9 mouse cellular contexts compared by ENCODE assay signal in genomic region chr14:57526050-57526623, GRCm38 (mm10). TPM values are rescaled to one million over a fixed set of nuclear protein-coding genes. Genes with fewer than 3 reads are reported as not detected.
A peak's percentile ranks its signal among the peaks of the same experiment; 100 is the strongest.
DNase-seq lines count a peak whose midpoint lies in the region; ATAC-seq and TF ChIP-seq lines count a peak whose summit lies in the region.
"Had no signal": no experiment of that assay in that cellular context is flagged by ENCODE, and none has a peak within 500 bp of the region (broad histone marks: within the 10 kb centered on the region; RNA-seq: fewer than 3 reads in every experiment).

No protein-coding gene starts in this region.

- peak overlapping the region; percentile 78 to 88; a peak in 2 of 4 replicates for H3K4me3 ChIP-seq in heart, embryonic 14.5 days (ENCODE audit: control insufficient read depth in 1 of 2, insufficient read depth in 1 of 2, low read depth in 1 of 2, low read length in 2 of 2)
- peak overlapping the region; percentile 87 for H3K4me3 ChIP-seq in hindbrain, embryonic 14.5 days (replicated peaks; ENCODE audit: low read length)
- H3K4me3 ChIP-seq in midbrain, embryonic 14.5 days (replicated peaks; ENCODE audit: low read depth, low read length) = peak overlapping the region; percentile 79
- H3K4me3 ChIP-seq in kidney, adult 2 months (ENCODE audit: insufficient read depth, low read depth, low read length) = no peak overlapping the region

- DNase-seq in heart, adult 9 months (ENCODE audit: low spot score in 2 of 2) = no peak
- peak; percentile 72 for DNase-seq in cerebellum, adult 9-10 months
- DNase-seq in hindbrain, embryonic 14.5 days (ENCODE audit: low spot score) = no peak
- DNase-seq in midbrain, embryonic 14.5 days = no peak
- DNase-seq in left cerebral cortex, adult 8-10 months (ENCODE audit: low spot score in 2 of 2) = no peak
- DNase-seq in kidney, adult 2 months = no peak
- DNase-seq in urinary bladder, adult 18-20 months (ENCODE audit: low spot score in 2 of 2) = no peak

- H3K36me3 ChIP-seq in heart, embryonic 14.5 days (ENCODE audit: control insufficient read depth, insufficient read depth, low read length) = no peaks in the 10 kb centered on the region
- no peaks in the 10 kb centered on the region for H3K36me3 ChIP-seq in hindbrain, embryonic 14.5 days (replicated peaks; ENCODE audit: control insufficient read depth, insufficient read depth)
- no peaks in the 10 kb centered on the region for H3K36me3 ChIP-seq in midbrain, embryonic 14.5 days (ENCODE audit: control insufficient read depth, insufficient read depth, low read length)
- no peaks in the 10 kb centered on the region for H3K36me3 ChIP-seq in kidney, adult 2 months (ENCODE audit: control insufficient read depth, insufficient read depth, low read length)

- H3K9ac ChIP-seq in heart, embryonic 14.5 days (ENCODE audit: low read length) = no peak overlapping the region
- peak overlapping the region; percentile 88; the same call in 1 of the 2 replicates for H3K9ac ChIP-seq in hindbrain, embryonic 14.5 days
- H3K9ac ChIP-seq in midbrain, embryonic 14.5 days (replicated peaks; ENCODE audit: low read length) = peak overlapping the region; percentile 73

- ATAC-seq in heart, embryonic 14.5 days (ENCODE audit: insufficient number of reproducible peaks, insufficient read depth, low FRiP score, low read depth) = no peak
- ATAC-seq in hindbrain, embryonic 14.5 days (ENCODE audit: low FRiP score) = no peak
- no peak for ATAC-seq in midbrain, embryonic 14.5 days (ENCODE audit: low FRiP score, low TSS enrichment)

- no peak for TF ChIP-seq CTCF in kidney, adult 2 months (conservative IDR thresholded peaks at IDR 0.05; ENCODE audit: insufficient read depth, insufficient read length, low read depth, low read length)

- H3K27ac ChIP-seq in heart, embryonic 14.5 days (replicated peaks in 1 of 2; ENCODE audit: control insufficient read depth in 1 of 2, insufficient read depth in 1 of 2, low read depth in 2 of 2, low read length in 2 of 2) = no peak overlapping the region
- no peak overlapping the region for H3K27ac ChIP-seq in hindbrain, embryonic 14.5 days
- no peak overlapping the region for H3K27ac ChIP-seq in midbrain, embryonic 14.5 days (replicated peaks; ENCODE audit: low read depth, low read length)
- no peak overlapping the region for H3K27ac ChIP-seq in kidney, adult 2 months (ENCODE audit: insufficient read depth, low read depth, low read length)

- peaks cover 25% of the 10 kb centered on the region for H3K27me3 ChIP-seq in heart, embryonic 14.5 days (ENCODE audit: control insufficient read depth, insufficient read depth, low read length)
- H3K27me3 ChIP-seq in hindbrain, embryonic 14.5 days (ENCODE audit: control insufficient read depth, insufficient read depth, low read length) = peaks cover 13% of the 10 kb centered on the region; the same call in 1 of the 2 replicates
- H3K27me3 ChIP-seq in midbrain, embryonic 14.5 days (ENCODE audit: control insufficient read depth, insufficient read depth, low read length) = peaks cover 15% of the 10 kb centered on the region
- no peaks in the 10 kb centered on the region; the same call in 1 of the 2 replicates for H3K27me3 ChIP-seq in kidney, adult 2 months (replicated peaks; ENCODE audit: control insufficient read depth, insufficient read depth, low read length)

- peak overlapping the region; percentile 80 for H3K4me2 ChIP-seq in heart, embryonic 14.5 days (ENCODE audit: low read length)
- H3K4me2 ChIP-seq in hindbrain, embryonic 14.5 days (replicated peaks) = peak overlapping the region; percentile 89
- H3K4me2 ChIP-seq in midbrain, embryonic 14.5 days (ENCODE audit: low read length) = peak overlapping the region; percentile 83

- no peaks in the 10 kb centered on the region; the same call in 1 of the 2 replicates for H3K9me3 ChIP-seq in heart, embryonic 14.5 days (ENCODE audit: control insufficient read depth, low read length)
- no peaks in the 10 kb centered on the region for H3K9me3 ChIP-seq in hindbrain, embryonic 14.5 days (ENCODE audit: control insufficient read depth, low read length)
- H3K9me3 ChIP-seq in midbrain, embryonic 14.5 days (ENCODE audit: control insufficient read depth, low read length) = no peaks in the 10 kb centered on the region

- peaks cover 11 to 12% of the 10 kb centered on the region in 2 experiments for H3K4me1 ChIP-seq in heart, embryonic 14.5 days (ENCODE audit: control insufficient read depth in 2 of 2, insufficient read depth in 2 of 2, low read length in 2 of 2)
- peaks cover 6% of the 10 kb centered on the region; the same call in 1 of the 2 replicates for H3K4me1 ChIP-seq in hindbrain, embryonic 14.5 days (replicated peaks; ENCODE audit: control insufficient read depth, insufficient read depth, low read length)
- 0 out of 2 replicates have a peak, but pooled peaks cover 7% of the 10 kb centered on the region for H3K4me1 ChIP-seq in midbrain, embryonic 14.5 days (ENCODE audit: control insufficient read depth, insufficient read depth, low read length)
- H3K4me1 ChIP-seq in kidney, adult 2 months (ENCODE audit: control insufficient read depth, insufficient read depth, low read length) = no peaks in the 10 kb centered on the region

- 58% methylated on average over 10 of the region's 10 CpGs for WGBS in heart, embryonic 14.5 days
- 60% methylated on average over 10 of the region's 10 CpGs for WGBS in hindbrain, embryonic 14.5 days
- WGBS in midbrain, embryonic 14.5 days = 60% methylated on average over 10 of the region's 10 CpGs
- 63% methylated on average over 10 of the region's 10 CpGs for WGBS in kidney, adult 2 months

- TF ChIP-seq POLR2A in kidney, adult 2 months (IDR thresholded peaks at IDR 0.05; ENCODE audit: low read depth, low read length) = no peak

RNA-seq across cellular contexts. Expression of gene Il17d, which starts 1.6 kb away (rescaled TPM):
- polyA plus RNA-seq in heart, embryonic 14.5 days (2014; fragmentation: Nextera tagmentation; extraction: Ambion mirVana) = 0.78 and 1.0 TPM in 2 replicates
- polyA plus RNA-seq in hindbrain, embryonic 14.5 days (2014; fragmentation: Nextera tagmentation; extraction: Ambion mirVana) = 4.6 and 4.8 TPM in 2 replicates
- 3.2 and 7.1 TPM in 2 replicates for polyA plus RNA-seq in midbrain, embryonic 14.5 days (2014; fragmentation: Nextera tagmentation; extraction: Ambion mirVana)
- total RNA-seq in left cerebral cortex, adult 8-10 months (2022) = 10 to 100 TPM; 12.8 to 14.1 (median 13.8) TPM
- 1.5 and 3.0 TPM in 2 replicates for polyA plus RNA-seq in kidney, adult 2 months (2012; rRNA removed)
- total RNA-seq: hematopoietic stem cell, adult 5-6 weeks had no signal

RNA-seq across cellular contexts. Expression of gene Eef1akmt1, which starts 45.3 kb away (rescaled TPM):
- 73.8 and 82.0 TPM in 2 replicates for polyA plus RNA-seq in heart, embryonic 14.5 days (2014; fragmentation: Nextera tagmentation; extraction: Ambion mirVana)
- polyA plus RNA-seq in hindbrain, embryonic 14.5 days (2014; fragmentation: Nextera tagmentation; extraction: Ambion mirVana) = 103 and 109 TPM in 2 replicates
- 101 and 104 TPM in 2 replicates for polyA plus RNA-seq in midbrain, embryonic 14.5 days (2014; fragmentation: Nextera tagmentation; extraction: Ambion mirVana)
- total RNA-seq in left cerebral cortex, adult 8-10 months (2022) = 10 to 100 TPM; 29.1 to 35.0 (median 29.7) TPM
- polyA plus RNA-seq in kidney, adult 2 months (2012; rRNA removed) = 21.7 and 24.4 TPM in 2 replicates
